Mouse (Mus musculus): ENCODE data around the gene Jmjd7.

The Jmjd7 gene

GRCm38 (mm10) chr2:120060190-120060589 is 32.9 kb downstream of the Jmjd7 start:
- peak; percentile 41 for DNase-seq (ENCODE audit: low spot score)

- no peak for DNase-seq (ENCODE audit: low spot score)
Measured at GRCm38 (mm10) chr2:120060651-120061050, 33.4 kb downstream of the Jmjd7 start.

- DNase-seq (ENCODE audit: low spot score), result no peak
Measured at GRCm38 (mm10) chr2:120062248-120062647, 35.0 kb downstream of the Jmjd7 start.

GRCm38 (mm10) chr2:120064639-120065038 is 37.4 kb downstream of the Jmjd7 start:
- DNase-seq (ENCODE audit: low spot score), result no peak

GRCm38 (mm10) chr2:120065243-120065642 is 38.0 kb downstream of the Jmjd7 start:
- no peak for DNase-seq (ENCODE audit: low spot score)

- DNase-seq (ENCODE audit: low spot score), result no peak
Measured at GRCm38 (mm10) chr2:120066224-120066623, 38.9 kb downstream of the Jmjd7 start.

- DNase-seq (ENCODE audit: low spot score), result no peak
Measured at GRCm38 (mm10) chr2:120068555-120069465, 41.5 kb downstream of the Jmjd7 start.

- no peak for DNase-seq (ENCODE audit: low spot score)
Measured at GRCm38 (mm10) chr2:120069466-120069990, 42.2 kb downstream of the Jmjd7 start.

- DNase-seq (ENCODE audit: low spot score), result no peak
Measured at GRCm38 (mm10) chr2:120074096-120074495, 46.8 kb downstream of the Jmjd7 start.

- DNase-seq (ENCODE audit: low spot score), result peak; percentile 60
Measured at GRCm38 (mm10) chr2:120076076-120076705, 48.9 kb downstream of the Jmjd7 start.
